Mouse (Mus musculus) intestine, embryonic 16.5 days (tissue): ENCODE data around the gene Olfr1220. TPM values are rescaled to one million over a fixed set of nuclear protein-coding genes. Genes with fewer than 3 reads are reported as not detected.

Experiments
- ATAC-seq: fragments of 200-750 bp; cut with Nextera tagmentation; 2 replicates; pipeline ENCODE4 v1.8.0; 2017; ENCODE audit warnings: moderate TSS enrichment, moderate library complexity
- H3K27ac ChIP-seq: fragments of 300-500 bp; sonication (generic); 2 replicates; pipeline ENCODE4 v1.5.1; 2014; ENCODE audit warnings: mild to moderate bottlenecking, low read length
- H3K27me3 ChIP-seq: fragments of 300-500 bp; sonication (generic); replicated peaks from 2 replicates; pipeline ENCODE4 v1.6.1; 2014; ENCODE audit warnings: low read length, control low read depth, mixed read lengths; ENCODE audit not compliant: control insufficient read depth, insufficient read depth
- H3K36me3 ChIP-seq: fragments of 300-500 bp; sonication (generic); 2 replicates; pipeline ENCODE4 v1.6.1; 2014; ENCODE audit warnings: low read length, control low read depth; ENCODE audit not compliant: control insufficient read depth, insufficient read depth
- H3K4me1 ChIP-seq: fragments of 300-500 bp; sonication (generic); 2 replicates; pipeline ENCODE4 v1.6.1; 2014; ENCODE audit warnings: low read length, control low read depth, mixed read lengths; ENCODE audit not compliant: control insufficient read depth, insufficient read depth
- H3K4me2 ChIP-seq: fragments of 300-500 bp; sonication (generic); 2 replicates; pipeline ENCODE4 v1.6.1; 2014; ENCODE audit warnings: low read depth, low read length, control low read depth
- H3K4me3 ChIP-seq: fragments of 300-500 bp; sonication (generic); 2 replicates; pipeline ENCODE4 v1.5.1; 2014; ENCODE audit warnings: mild to moderate bottlenecking, low read length
- H3K9ac ChIP-seq: fragments of 300-500 bp; sonication (generic); 2 replicates; pipeline ENCODE4 v1.6.1; 2014; ENCODE audit warnings: low read depth, low read length
- H3K9me3 ChIP-seq: fragments of 300-500 bp; sonication (generic); 2 replicates; pipeline ENCODE4 v1.6.1; 2016; ENCODE audit warnings: low read length, control low read depth; ENCODE audit not compliant: control insufficient read depth
- WGBS: fragments of 180-500 bp; shearing (Covaris S2); extraction: QIAGEN DNeasy Blood & Tissue Kit; methylation state at CpG from one replicate; pipeline ENCODE4 v1.1.7; 2014; 5-methylcytosine and 5-hydroxymethylcytosine counted together
- polyA plus RNA-seq: library from polyadenylated mRNA; unstranded; fragments of >200 nt; fragmentation: Nextera tagmentation; extraction: Ambion mirVana; gene quantifications from 2 replicates; pipeline ENCODE4 v1.2.1, GENCODE M21; 2015

The Olfr1220 gene
- not detected in 2 replicates for polyA plus RNA-seq

DNA sequence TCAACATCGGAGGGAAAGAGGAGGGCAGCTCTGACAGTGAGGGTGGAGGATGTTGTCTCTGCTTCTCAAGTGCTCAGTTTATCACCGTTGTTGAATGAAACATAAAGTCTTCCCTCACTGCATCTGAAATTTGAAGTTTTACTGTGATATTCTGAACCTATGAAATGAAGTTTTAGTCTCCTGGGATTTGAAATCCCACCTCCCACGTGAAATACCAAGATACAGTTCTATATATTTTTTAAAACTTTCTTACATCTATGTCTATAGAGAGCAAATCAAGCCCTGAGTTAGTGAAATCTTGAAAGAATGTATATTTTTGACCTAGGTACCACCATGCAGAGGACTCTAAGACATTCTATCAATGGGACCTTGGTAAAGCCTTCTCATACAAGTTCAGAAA lies at the start of gene Olfr1220:
Gene Olfr1220 (minus strand): TSS at position 101 of the 400 bp plus-strand sequence.
- H3K4me3 ChIP-seq: no peak within 1 kb of the TSS
- H3K36me3 ChIP-seq: no peaks in the 10 kb centered on the region
- H3K27ac ChIP-seq: no peak within 1 kb of the TSS
- WGBS: 67% methylated on average over 3 of the region's 3 CpGs
- H3K9ac ChIP-seq: no peak within 1 kb of the TSS
- H3K4me1 ChIP-seq: no peaks in the 10 kb centered on the region
- no peaks in the 10 kb centered on the region for H3K27me3 ChIP-seq
- H3K9me3 ChIP-seq: no peaks in the 10 kb centered on the region
- no peak for ATAC-seq
- no peak within 1 kb of the TSS for H3K4me2 ChIP-seq

DNA sequence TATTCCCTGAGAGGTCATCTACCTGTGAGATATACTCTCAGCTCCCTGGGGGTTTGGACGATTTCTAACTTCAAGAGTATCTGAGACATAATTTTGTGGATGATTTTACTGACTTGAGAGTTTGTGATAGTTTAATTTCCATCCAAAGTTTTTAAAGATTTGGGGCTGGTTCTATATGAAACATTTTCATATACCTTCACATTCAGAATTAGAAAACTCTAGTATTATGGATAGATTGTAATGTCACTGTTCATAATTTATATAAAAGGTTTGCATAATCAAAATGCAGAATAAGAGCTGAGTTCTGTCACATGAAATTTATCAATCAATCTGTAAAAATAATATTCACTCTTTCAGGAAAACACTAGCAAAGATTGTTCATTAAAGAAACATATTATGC lies 44.8 kb upstream of the Olfr1220 start, which contains the start of gene Olfr1223:
Gene Olfr1223 (minus strand): TSS at position 101 of the 400 bp plus-strand sequence.
- Histone ChIP-seq H3K27ac (no peak within 1 kb of the TSS), H3K36me3 (no peaks in the 10 kb centered on the region), H3K27me3 (no peaks in the 10 kb centered on the region), H3K4me1 (no peaks in the 10 kb centered on the region), H3K4me3 (no peak within 1 kb of the TSS), H3K9me3 (no peaks in the 10 kb centered on the region), H3K9ac (no peak within 1 kb of the TSS), H3K4me2 (no peak within 1 kb of the TSS)
- no peak for ATAC-seq
- 63% methylated on average over 1 of the region's 1 CpGs for WGBS

DNA sequence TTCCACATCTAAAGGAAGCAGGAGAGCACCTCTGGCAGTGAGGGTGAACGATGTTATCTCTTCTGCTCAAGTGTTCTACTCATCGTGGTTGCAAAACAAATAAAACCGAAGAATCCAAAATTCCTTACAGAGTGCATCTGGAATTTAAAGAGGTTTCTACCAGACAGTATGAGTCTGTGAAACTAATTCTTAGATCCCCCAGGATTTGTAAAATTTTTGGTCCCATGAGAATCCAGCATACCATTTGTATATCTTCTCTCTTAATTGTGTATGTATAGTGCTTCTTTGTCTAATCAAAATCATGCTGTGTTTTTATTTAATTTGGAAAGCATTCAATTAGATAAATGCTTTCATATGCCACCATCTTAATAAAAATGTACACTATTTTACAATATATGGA lies 26.3 kb upstream of the Olfr1220 start, which contains the start of gene Olfr1222:
Gene Olfr1222 (minus strand): TSS at position 101 of the 400 bp plus-strand sequence.
- Histone ChIP-seq H3K4me3 (no peak within 1 kb of the TSS), H3K4me2 (no peak within 1 kb of the TSS), H3K27me3 (no peaks in the 10 kb centered on the region), H3K36me3 (no peaks in the 10 kb centered on the region), H3K4me1 (no peaks in the 10 kb centered on the region), H3K27ac (no peak within 1 kb of the TSS), H3K9me3 (no peaks in the 10 kb centered on the region), H3K9ac (no peak within 1 kb of the TSS)
- ATAC-seq: no peak
- WGBS: 63% methylated on average over 3 of the region's 3 CpGs

DNA sequence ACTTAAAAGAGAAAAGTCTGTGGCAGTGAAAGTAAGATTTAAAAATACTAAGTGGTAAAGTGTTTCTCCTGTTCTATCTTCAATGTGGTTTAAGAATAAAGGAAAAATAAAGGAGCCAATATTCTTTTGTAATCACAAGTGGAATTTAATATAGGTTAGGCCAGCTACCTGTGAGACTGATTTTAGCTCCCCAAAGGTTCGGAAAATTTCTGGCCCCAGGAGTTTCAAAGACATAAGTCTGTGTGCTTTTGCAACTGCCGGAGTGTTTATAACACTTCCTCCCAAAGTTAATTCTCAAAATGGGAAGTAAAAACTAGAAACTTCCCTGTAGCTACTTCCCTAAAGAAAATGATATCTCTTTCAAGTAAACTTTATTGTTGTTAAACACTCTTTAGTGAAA lies 10.5 kb upstream of the Olfr1220 start, which contains the start of gene Olfr1221:
Gene Olfr1221 (minus strand): TSS at position 101 of the 400 bp plus-strand sequence.
- no peak within 1 kb of the TSS for H3K27ac ChIP-seq
- H3K9me3 ChIP-seq: no peaks in the 10 kb centered on the region
- H3K36me3 ChIP-seq: no peaks in the 10 kb centered on the region
- no peak within 1 kb of the TSS for H3K4me2 ChIP-seq
- WGBS: 78% methylated on average over 2 of the region's 2 CpGs
- no peak for ATAC-seq
- no peaks in the 10 kb centered on the region for H3K4me1 ChIP-seq
- H3K27me3 ChIP-seq: no peaks in the 10 kb centered on the region
- no peak within 1 kb of the TSS for H3K9ac ChIP-seq
- H3K4me3 ChIP-seq: no peak within 1 kb of the TSS

DNA sequence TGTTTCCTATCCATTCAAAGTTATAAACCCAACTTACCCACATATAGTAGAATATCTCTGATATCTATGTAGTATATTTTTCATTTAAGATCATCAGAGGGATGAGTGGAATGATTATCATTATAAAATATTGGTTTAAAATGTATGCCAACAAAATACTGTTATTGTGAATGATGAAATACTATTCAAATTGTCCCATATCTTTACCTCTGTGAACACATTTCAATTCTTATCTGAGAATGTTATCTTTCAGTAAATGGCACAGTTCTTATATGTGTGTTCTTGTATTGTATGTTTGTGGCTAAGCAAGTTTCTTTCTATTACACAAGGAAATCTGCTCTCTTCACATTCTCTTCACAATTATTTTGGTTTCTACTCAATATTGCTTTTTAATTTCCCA lies 984 bp downstream of the Olfr1220 start:
- Histone ChIP-seq H3K36me3 (no peaks in the 10 kb centered on the region), H3K4me2 (no peak overlapping the region), H3K27me3 (no peaks in the 10 kb centered on the region), H3K9ac (no peak overlapping the region), H3K4me1 (no peaks in the 10 kb centered on the region), H3K4me3 (no peak overlapping the region), H3K9me3 (no peaks in the 10 kb centered on the region), H3K27ac (no peak overlapping the region)
- no peak for ATAC-seq

DNA sequence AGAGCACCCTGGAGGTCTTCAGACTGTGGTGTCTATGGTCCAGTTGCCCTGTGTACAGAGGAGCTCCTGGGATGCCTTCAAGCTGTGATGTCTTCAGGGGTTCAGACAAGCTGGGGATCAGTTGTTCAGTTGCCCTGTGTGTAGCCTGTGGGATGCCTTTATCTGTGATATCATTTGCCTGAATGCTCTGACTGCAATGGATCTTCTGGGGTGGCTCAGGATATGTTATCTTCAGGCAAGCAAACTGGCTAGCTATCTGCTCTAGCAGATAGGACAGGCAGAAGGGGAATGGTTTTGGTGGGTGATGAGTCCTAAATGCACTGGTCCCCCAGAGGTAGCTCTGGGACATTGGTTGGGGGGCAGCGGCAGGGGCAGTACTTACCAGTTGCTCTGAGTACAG lies 12.8 kb downstream of the Olfr1220 start:
- Histone ChIP-seq H3K36me3 (no peaks in the 10 kb centered on the region), H3K4me3 (no peak overlapping the region), H3K9me3 (no peaks in the 10 kb centered on the region), H3K4me2 (no peak overlapping the region), H3K9ac (no peak overlapping the region), H3K4me1 (no peaks in the 10 kb centered on the region), H3K27ac (no peak overlapping the region), H3K27me3 (no peaks in the 10 kb centered on the region)
- 97% methylated on average over 1 of the region's 1 CpGs for WGBS
- ATAC-seq: no peak

DNA sequence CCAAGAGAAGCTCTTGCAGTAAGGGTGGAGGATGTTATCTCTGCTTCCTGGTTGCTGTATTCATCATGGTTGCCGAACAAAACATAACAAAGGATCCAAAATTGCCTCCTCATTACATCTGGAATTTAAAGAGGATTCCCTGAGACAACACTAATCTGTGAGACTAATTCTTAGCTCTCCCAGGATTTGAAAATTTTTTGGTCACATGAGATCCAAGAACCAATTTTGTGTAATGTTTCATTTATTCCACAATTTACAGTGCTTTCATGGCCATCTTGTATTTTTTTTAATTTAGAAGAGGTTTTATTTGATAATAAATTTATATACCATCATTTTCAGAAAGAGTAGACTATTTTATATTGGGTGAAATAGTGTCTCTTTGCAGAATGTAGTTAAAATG lies 23.2 kb downstream of the Olfr1220 start, which contains the start of gene Olfr1219:
Gene Olfr1219 (minus strand): TSS at position 101 of the 400 bp plus-strand sequence.
- Histone ChIP-seq H3K4me1 (no peaks in the 10 kb centered on the region), H3K27ac (no peak within 1 kb of the TSS), H3K4me3 (no peak within 1 kb of the TSS), H3K9me3 (no peaks in the 10 kb centered on the region), H3K4me2 (no peak within 1 kb of the TSS), H3K27me3 (no peaks in the 10 kb centered on the region), H3K36me3 (no peaks in the 10 kb centered on the region), H3K9ac (no peak within 1 kb of the TSS)
- WGBS: 71% methylated on average over 1 of the region's 1 CpGs
- ATAC-seq: no peak

DNA sequence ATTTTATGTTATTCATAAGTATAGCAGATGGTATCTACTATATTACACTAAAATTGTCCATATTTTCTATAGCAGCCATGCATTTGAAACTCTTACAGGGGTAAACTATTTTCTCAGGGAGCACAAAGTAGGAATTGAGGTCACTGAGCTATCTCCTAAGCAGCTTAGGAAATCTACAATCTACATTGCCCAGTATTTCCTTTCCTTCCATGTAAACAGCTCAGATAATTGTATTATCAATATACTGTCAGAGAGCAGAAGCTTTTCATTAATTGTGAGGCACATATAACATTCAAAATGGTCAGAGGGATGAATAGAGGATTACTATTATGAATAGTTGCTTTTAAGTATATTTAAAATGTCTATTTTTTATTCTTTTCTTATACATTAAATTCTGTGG lies 25.1 kb downstream of the Olfr1220 start:
- no peak overlapping the region for H3K27ac ChIP-seq
- no peak for ATAC-seq

DNA sequence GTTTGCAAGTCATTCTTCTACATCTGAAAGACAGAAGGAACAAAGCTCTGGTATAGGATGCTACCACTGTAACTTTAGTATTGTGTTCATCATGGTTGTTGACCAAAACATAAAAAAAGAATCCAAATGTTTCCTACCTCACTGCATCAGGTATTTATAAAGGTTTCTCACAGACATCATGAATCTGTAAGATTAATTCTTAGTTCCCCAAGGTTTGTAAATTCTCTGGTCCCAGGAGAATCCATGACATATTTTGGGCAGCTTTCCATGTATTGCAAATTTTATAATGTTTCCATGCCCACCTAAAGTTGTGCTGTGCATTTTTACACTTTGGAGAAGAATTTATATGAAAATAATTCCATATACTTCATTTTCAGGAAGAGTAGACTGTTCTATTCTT lies 45.5 kb downstream of the Olfr1220 start, which contains the start of gene Olfr1218:
Gene Olfr1218 (minus strand): TSS at position 101 of the 400 bp plus-strand sequence.
- ATAC-seq: no peak
- no peaks in the 10 kb centered on the region for H3K9me3 ChIP-seq
- H3K4me1 ChIP-seq: no peaks in the 10 kb centered on the region
- no peak within 1 kb of the TSS for H3K27ac ChIP-seq
- no peaks in the 10 kb centered on the region for H3K27me3 ChIP-seq
- no peak within 1 kb of the TSS for H3K9ac ChIP-seq
- H3K4me2 ChIP-seq: no peak within 1 kb of the TSS
- H3K36me3 ChIP-seq: no peaks in the 10 kb centered on the region
- no peak within 1 kb of the TSS for H3K4me3 ChIP-seq

More for the DNA sequence above, 25.1 kb downstream of the Olfr1220 start:
- Histone ChIP-seq H3K9me3 (no peaks in the 10 kb centered on the region), H3K9ac (no peak overlapping the region), H3K4me1 (no peaks in the 10 kb centered on the region), H3K36me3 (no peaks in the 10 kb centered on the region), H3K4me3 (no peak overlapping the region), H3K27me3 (no peaks in the 10 kb centered on the region), H3K4me2 (no peak overlapping the region)
